Mouse (Mus musculus): ENCODE results near the gene Mipep. TPM values are rescaled to one million over a fixed set of nuclear protein-coding genes. Genes with fewer than 3 reads are reported as not detected.
A peak's percentile ranks its signal among the peaks of the same experiment; 100 is the strongest.

The Mipep gene
- total RNA-seq, 2 experiments from 2014 or later = 35.0 to 36.0 TPM

DNA sequence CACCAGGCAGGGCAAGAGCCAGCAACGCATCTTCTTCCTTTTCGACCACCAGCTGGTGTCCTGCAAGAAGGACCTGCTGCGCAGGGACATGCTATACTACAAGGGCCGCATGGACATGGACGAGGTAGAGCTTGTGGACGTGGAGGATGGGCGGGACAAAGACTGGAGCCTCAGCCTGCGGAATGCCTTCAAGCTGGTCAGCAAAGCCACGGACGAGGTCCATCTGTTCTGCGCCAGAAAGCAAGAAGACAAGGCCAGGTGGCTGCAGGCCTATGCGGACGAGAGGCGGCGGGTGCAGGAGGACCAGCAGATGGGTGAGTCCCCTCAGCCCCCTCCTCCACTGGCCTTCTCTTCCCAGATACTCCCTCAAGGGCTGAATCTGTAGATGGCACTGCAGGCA is 28.1 kb upstream of the Mipep start:
- no peak for DNase-seq (ENCODE audit: low spot score)

DNA sequence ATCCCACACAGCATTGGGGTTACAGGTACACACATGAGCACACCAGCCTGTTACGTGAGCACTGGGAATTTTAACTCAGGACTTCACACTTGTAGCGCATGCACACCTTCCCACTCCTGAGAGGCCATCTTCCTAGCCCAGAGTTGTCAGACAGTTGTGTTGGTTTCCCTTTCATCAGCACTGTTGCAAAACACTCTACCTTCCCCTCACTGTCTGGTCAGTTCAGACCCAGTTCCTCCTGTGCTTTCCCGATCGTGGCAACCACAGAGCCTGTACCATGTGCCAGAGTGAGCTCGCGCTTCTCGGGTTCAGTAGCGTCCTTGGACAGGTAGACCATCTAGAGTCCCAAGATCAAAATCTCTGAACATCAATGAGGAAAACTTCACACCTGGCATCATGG is 27.1 kb upstream of the Mipep start:
- no peak for DNase-seq (ENCODE audit: low spot score)

DNA sequence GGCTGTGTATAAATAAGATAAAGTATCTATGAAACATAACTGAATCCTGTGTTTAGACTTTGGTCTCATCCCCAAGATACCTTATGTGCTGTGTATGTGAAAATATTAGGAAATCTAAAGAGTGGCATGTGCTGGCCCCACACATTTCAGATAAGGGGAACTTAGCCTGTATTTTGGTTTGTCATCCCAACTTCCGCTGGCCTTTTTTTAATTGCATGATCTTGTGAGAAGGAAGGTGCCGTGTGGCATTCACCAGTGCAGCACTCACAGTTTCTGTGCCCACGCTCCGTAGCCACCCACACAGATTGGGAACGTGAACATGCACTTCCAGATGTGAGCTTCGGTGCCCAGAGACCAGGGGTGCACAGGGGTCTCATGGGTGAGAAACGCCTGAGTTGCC is 26.7 kb upstream of the Mipep start:
- no peak for DNase-seq (ENCODE audit: low spot score)

DNA sequence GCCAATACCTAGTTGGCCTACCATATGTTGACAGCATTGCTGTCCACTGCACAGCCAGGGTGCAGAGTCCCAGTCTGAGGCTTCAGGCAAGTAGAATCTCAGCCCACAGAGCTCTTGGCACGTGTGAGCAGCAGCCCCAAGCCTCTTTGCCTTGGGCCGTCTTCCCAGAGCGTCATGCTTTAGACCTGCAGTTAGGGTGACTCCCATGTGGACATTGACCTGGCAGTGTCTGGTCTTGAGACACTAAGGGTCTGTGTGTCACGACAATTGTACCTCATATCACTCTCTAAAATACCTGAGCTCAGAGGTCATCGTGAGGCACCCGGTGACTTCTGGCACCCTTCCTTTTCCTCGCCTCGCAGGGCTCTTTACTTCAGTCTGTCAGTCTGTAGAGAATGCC is 25.3 kb upstream of the Mipep start:
- DNase-seq (ENCODE audit: low spot score) = no peak

DNA sequence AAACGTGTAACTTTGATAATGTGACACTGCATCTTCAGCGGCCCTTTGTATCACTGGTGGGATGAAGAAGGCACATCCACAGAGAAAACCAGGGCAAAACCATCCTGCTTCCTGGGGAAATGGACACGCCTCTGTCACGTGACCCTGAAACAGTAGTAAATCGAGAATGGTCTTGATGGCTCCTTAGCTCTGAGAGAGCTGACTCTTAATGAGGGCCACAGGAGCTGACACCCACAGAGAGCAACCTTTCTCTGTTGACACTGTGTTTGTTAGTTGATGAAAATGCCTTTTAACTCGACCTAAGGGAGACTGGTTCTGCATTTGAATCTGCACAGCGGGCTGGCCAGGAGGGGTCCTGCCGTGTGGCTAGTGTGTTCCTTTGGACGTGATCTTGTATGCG is 22.6 kb upstream of the Mipep start:
- DNase-seq (ENCODE audit: low spot score) = no peak

DNA sequence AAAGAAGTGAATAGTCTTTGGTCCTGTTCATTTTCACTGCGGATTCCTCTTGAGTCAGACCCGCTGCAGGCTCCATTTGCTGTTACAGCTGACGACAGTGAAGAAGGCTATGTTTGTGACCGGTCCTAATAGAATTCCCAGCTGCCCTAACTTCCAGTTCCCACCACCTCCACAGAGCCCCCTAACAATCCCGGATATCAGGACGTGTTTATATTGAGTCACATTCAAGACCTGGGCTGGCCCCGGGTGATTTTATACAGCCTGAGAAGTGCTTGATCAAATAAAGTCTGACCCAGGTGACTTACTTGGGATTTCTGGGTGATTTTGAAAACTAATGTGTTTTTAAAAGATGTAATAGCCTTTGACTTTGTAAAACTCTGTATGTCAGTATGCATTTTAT is 21.6 kb upstream of the Mipep start:
- no peak for DNase-seq (ENCODE audit: low spot score)

DNA sequence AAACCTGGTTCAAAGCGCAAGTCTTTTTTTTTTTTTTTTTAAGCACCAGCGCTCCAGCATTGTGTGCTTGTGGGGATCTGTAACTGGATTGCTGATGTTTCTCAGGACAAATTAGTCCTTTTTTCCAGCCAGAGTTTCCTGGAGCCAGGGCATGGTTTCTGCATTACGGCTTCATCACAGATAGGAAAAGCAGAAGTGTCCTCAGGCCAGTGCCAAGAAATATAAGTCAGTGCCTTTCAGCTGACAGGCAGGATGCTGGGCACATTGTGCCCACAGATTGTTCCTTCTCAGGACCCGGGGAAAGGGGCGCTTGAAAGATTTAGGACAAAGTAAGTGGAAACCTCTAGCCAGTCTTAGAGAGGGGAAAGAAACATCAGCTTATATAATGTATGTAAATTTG is 20.6 kb upstream of the Mipep start:
- no peak for DNase-seq (ENCODE audit: low spot score)

DNA sequence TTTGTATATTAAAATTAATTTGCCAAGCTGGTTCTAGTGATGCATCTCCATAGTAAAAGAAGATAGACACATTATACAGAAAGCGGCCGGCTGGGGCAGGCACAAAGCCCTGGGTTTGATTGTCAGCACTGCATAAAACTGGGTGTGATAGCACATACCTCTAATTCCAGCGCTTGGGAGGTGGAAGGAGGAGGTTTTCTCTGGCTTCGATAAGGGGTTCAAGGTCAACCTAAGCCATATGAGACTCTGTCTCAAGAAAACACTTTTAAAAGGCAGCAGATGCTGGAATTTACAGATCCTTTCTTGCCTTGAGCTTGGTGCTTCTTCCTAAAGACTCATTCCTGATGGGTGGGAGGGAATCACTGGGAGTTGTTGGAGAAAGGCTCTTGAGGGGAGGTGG is 19.8 kb upstream of the Mipep start:
- DNase-seq (ENCODE audit: low spot score) = no peak

DNA sequence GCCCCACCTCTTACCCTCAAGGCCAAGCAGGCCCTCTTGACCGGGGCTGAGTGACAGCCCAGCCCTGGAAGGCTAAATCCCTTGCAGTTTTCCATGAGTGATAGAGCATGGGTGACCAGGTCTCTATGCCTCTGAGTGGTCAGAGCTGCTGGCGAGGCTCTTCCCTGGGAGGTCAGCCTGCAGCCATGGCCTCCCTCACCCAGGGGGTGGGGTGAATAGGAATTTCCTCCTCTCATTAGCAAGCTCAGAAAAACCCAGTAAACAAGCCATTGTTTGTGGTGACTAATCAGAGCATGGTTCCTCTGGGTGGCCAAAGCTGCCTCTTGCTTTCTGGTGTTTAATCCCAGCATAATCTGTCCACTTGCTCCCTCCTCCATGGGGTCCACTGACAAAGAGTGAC is 19.3 kb upstream of the Mipep start:
- DNase-seq (ENCODE audit: low spot score) = no peak

DNA sequence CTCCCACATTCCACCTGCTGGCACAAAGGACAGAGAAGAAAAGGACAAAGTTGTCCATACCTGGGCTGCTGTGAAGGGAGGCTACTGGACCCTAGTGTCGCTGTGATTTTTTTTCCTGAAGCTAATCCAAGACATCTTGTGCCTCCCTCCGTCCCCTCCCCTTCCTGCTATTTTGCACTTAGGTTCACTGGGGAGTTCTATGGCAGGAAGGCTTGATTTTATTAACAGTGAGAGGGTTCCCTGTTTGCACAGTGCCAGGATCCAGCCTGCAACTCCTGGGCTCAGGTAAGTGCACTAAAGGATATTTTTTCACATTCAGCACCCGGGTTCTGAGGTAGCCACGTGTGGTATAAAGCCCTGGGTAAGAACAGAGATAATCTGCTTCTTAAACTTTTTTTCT is 16.5 kb upstream of the Mipep start, which contains the start of gene C1qtnf9:
Gene C1qtnf9 (plus strand): TSS at position 251 of the 400 bp plus-strand sequence.
- no peak for DNase-seq (ENCODE audit: low spot score)

DNA sequence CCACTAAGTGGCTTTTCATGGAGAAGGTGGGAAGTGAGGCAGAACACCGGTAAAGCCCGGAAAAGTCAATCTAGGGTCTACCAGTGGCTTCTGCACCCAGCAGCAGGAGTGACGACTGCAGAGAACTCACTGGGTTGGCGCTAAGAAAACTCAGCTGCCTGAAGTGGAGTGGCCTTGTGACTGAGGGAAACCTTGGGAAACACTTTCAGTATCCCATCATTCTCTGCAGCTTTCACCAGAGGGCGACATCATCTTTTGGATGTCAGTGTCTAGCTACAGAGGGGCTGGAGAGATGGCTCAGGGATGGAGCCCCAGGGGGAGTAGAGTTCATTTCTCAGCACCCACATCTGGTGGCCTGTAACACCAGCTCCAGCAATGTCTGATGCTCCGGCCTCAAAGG is 15.0 kb upstream of the Mipep start:
- no peak for DNase-seq (ENCODE audit: low spot score)

DNA sequence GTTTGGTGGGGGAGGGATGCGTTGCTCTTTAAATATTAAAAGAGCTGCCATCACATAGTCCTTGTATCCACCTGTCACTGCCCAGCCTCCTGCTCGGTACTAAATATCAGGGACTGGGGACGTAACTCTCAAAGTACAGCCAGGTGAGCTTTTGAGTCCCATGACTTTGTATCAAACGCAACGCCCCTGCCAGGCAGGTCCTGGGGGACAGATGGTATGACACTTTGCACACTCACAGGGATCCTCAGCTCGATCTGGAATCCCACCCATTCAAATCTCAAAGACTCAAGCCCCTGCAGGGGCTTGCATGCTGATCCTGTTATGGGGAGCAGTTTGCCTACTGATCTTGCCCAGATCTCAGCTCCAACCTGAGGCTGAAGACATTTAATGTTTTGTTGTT is 13.8 kb upstream of the Mipep start:
- DNase-seq (ENCODE audit: low spot score) = no peak

DNA sequence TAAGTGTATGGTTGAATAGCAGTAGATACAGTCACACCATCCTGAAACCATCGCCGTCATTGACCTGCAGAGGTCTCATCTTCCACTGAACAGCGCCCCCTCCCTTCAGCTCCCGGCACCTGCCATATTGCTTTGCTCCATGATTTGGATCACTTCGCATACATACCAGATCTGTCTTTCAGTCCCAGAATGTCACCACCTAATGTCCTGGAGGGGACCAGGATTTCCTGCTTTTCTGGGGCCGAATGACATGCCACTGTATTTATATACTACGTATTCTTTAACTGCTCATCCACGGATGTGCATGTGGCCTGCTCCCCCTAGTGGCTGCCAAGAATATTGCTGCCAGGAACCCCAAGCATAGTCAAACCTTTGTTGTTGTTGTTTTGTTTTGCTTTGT is 13.3 kb upstream of the Mipep start:
- DNase-seq (ENCODE audit: low spot score) = peak; percentile 64

DNA sequence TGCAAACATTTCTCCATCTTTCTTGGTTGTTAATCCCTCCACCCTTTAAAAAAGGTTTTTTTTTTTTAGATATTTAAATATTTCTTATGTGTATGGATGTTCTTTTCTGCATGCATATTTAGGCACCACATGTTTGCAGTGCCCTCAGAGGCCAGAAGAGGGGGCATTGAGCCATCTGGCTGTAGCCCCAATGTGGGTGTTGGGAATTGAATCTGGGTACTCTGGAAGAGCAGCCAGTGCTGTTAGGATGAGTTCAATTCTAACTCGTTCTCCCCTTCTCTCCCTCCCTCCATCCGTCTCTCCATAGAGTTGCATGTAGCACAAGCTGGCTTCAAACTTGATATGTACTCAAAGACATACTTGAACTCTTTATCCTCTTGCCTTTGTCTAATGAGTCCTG is 10.9 kb upstream of the Mipep start:
- no peak for DNase-seq (ENCODE audit: low spot score)

DNA sequence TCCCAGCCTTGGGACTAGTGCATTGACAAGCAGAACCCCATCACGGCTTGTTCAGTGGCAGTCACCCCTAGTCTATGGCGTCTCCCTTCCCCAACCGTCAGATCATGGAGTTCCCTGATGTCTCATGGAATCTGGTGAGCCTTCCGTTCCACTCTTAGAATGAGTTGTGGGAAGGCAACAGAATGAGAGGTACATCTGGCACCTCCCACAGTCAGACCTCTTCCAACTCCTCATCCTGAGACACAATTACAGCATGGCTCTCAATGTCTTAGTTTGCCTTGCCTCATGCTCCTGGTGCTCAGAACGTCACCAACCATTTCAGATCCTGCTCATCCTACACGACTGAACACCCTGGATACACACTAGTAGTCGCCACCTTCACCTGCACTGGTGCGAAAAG is 7.9 kb upstream of the Mipep start:
- no peak for DNase-seq (ENCODE audit: low spot score)

DNA sequence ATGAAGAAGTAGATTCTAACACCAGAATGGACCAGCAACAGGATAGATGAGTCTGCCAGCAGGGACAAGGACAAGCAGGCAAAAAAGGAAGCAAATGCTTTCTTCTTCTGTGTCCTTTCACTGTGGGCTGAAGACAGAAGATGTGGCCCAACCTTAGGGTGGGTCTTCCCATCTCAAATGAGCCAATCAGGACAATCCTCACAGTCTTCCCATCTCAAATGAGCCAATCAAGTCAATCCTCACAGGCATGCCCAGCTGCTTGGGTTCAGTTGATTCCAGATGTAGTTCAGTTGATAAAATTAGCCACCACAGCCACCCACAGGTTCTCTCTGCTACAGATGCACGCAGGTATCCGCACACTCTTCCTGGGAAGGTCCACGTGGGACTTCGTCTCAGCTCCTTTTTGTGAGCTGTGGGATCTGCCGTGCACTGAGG is 6.9 kb upstream of the Mipep start:
- DNase-seq (ENCODE audit: low spot score) = no peak

DNA sequence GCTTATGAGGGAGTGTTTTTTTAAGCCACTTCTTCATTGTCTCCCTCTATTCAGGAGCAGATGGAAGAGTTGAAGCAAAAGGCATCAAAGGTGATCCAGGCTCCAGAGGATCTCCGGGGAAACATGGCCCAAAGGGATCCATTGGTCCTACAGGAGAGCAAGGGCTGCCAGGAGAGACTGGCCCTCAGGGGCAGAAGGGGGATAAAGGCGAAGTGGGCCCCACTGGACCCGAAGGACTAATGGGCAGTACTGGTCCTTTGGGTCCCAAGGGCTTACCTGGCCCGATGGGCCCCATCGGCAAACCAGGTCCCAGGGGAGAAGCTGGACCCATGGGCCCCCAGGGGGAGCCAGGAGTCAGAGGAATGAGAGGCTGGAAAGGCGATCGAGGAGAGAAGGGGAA is 5.2 kb upstream of the Mipep start:
- no peak for DNase-seq (ENCODE audit: low spot score)

DNA sequence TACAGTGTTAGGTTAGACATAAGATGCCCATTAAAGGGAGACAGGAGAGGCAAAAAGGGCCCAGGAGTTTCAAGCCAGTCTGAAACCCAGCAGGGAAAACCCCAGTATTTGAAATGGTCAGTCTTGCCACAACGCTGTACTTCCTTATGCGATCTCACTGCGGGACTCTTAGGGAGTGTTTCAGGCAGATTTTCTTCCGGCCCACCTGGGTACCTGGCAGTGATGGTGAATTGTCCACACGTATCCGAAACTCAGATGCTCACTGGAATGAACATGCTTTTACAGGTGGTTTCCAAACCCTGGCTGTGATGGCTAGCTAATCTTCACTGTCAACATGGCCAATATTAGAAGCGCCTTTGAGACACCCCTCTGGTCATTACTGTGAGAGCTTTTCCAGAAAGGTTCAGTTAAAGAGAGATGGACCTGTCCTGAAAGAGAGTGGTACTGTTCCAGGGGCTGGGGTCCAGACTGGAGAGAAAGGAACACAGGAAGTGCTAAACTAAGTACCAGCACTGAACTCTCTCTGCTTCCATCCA is 2.2 kb upstream of the Mipep start:
- no peak for DNase-seq (ENCODE audit: low spot score)

DNA sequence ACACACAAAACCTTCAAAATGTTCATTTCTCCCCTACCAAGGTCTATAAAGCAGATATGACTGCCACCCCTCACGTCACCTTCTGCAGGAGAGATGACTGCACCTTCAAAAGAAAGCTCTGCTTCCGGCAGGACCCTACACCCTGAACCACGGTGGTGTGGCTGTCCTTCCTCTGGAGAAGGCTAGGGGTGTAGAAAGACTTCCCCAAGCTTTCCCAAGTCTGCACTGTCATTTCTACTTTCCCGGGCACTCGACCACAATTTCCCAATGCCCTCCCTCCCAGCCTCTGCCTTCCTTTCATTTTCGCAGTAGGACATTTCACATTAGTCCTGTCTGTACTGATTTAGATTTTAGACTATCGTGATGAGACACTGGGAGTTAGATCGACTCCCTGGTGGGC is 1.2 kb upstream of the Mipep start:
- no peak for DNase-seq (ENCODE audit: low spot score)

DNA sequence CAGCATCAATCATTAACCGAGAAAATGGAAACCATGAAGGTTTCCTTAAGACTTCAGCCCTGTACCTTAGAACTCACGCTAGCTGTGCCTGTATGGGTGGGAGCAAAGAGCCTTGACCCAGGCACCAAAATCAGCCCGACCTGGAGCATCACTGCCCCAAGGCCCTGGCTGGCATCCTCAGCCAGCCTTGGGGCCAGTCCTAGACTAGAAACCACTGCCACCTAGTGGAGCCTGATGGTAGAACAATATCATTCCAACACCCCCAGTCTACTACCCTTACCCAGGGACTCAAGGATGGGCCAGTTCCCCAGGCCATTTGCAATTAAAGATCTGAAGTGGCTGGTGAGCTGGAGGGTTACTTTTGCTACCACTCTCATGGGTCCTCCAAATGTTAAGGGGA is 5.7 kb downstream of the Mipep start:
- peak; percentile 54 for DNase-seq (ENCODE audit: low spot score)

DNA sequence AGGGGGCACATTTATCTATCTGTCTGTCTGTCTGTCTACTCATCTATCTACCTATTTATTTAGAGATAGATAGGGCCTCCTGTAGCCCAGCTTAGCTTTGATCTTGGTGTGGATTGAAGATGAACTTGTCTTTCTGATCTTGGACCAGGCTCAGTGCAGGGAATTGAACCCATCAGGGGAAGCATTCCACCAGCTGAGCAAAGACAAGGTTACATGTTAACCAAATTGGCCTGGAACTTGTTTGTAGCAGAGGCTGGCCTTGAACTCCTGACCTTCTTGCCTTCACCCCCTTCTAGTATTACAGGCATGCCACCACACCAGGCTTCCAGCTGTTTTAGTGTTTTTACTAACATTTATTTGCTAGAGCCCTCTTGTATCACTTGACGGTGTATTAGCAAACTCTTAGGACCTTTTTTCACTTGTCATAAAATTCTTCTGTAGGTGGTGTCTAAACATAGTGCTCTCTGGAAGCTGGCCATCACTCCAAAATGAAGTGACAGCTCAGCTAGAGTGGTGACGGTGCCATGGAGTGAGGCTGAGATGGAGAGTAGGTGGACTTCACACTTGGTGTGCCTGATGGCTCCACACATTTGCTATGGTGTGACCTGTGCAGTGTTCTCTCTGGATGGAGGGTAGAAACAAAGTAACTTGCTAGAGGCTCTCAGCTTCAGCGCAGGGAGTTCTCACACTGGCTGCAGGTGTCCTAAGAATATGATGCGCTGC is 12.4 kb downstream of the Mipep start:
- no peak for DNase-seq (ENCODE audit: low spot score)

DNA sequence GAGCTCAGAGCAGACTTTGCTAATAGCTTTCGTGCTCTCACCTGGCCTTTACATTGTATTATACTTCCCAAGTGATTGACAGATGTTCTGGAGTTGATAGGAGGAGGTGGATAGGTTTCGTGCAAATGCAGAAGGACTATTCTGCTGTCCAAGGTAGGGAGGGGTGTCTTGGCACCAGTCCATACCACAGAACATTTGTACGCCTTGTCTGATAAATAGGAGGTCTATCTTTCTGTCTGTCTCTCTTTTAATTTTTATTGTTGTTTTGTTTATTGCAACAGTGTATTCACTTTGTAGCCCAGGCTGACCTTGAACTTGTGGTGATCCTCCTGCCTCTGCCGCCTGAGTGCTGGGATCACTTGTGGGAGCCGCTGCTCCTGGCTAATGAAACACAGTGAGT is 13.2 kb downstream of the Mipep start:
- no peak for DNase-seq (ENCODE audit: low spot score)

DNA sequence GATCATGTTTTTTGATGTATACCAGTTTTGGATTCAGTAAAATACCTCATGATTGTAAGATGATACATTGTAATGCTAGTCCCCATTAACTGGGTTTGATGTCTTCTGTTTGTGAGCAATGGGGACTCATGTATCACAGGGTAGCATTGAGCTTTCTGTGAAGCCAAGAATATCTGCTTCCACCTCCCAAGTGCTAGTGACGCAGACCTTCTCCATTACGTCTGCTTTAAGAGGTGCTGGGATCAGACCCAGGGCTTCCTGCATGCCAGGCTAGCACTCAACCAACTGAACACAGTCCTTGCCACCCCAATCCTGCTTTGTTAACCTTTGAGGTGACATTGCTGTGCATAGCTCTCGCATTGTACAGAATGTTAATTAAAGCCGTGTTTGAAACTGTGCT is 14.3 kb downstream of the Mipep start:
- peak; percentile 50 for DNase-seq (ENCODE audit: low spot score)
